In genomic region chr11:3132001-3132400, GRCm38 (mm10) we compare ENCODE assay signal across 8 mouse cellular contexts.
DNase-seq lines count a peak whose midpoint lies in the region; ATAC-seq and TF ChIP-seq lines count a peak whose summit lies in the region.
"Not testable (repeated sequence)": the region's sequence is repeated elsewhere in the genome, so short reads cannot be mapped to it uniquely, and the experiment has no call there.

No protein-coding gene starts in this region.

- not testable (repeated sequence) for H3K36me3 ChIP-seq in embryonic facial prominence, embryonic 11.5 days (replicated peaks; ENCODE audit: control insufficient read depth, insufficient read depth, low read depth, low read length); hindbrain, embryonic 16.5 days (ENCODE audit: control insufficient read depth, insufficient read depth, low read length); lung, embryonic 14.5 days (ENCODE audit: insufficient read depth)
- peaks cover 16% of the 10 kb centered on the region; the same call in 1 of the 2 replicates for H3K36me3 ChIP-seq in neural tube, embryonic 15.5 days

- ATAC-seq in embryonic facial prominence, embryonic 11.5 days (replicated peaks; ENCODE audit: insufficient number of reproducible peaks, low FRiP score, low TSS enrichment, low read depth), result peak; percentile 21
- peak; percentile 28 for ATAC-seq in hindbrain, embryonic 16.5 days
- ATAC-seq in lung, embryonic 14.5 days (ENCODE audit: insufficient read depth), result peak; percentile 18
- ATAC-seq in neural tube, embryonic 15.5 days (ENCODE audit: low FRiP score), result peak; percentile 23; the same call in 1 of the 2 replicates

- WGBS in embryonic facial prominence, embryonic 11.5 days, result 96% methylated on average over 8 of the region's 10 CpGs
- WGBS in hindbrain, embryonic 16.5 days, result 94% methylated on average over 8 of the region's 10 CpGs
- WGBS in lung, embryonic 14.5 days, result 89% methylated on average over 8 of the region's 10 CpGs
- WGBS in neural tube, embryonic 15.5 days, result 96% methylated on average over 9 of the region's 10 CpGs

- H3K4me2 ChIP-seq in embryonic facial prominence, embryonic 11.5 days (ENCODE audit: low read depth, low read length); hindbrain, embryonic 16.5 days (ENCODE audit: low read length); lung, embryonic 14.5 days; neural tube, embryonic 15.5 days: not testable (repeated sequence)

- not testable (repeated sequence) for H3K27ac ChIP-seq in embryonic facial prominence, embryonic 11.5 days (replicated peaks; ENCODE audit: low read depth, low read length); hindbrain, embryonic 16.5 days (ENCODE audit: low read depth, low read length); lung, embryonic 14.5 days (ENCODE audit: low read depth); neural tube, embryonic 15.5 days (replicated peaks)

- not testable (repeated sequence) for H3K4me1 ChIP-seq in embryonic facial prominence, embryonic 11.5 days (ENCODE audit: control insufficient read depth, insufficient read depth, low read length); hindbrain, embryonic 16.5 days (ENCODE audit: control insufficient read depth, insufficient read depth, low read depth, low read length); lung, embryonic 14.5 days (ENCODE audit: insufficient read depth); neural tube, embryonic 15.5 days

- DNase-seq in R1 (ENCODE audit: low read depth, low spot score), result peak; percentile 32
- DNase-seq in embryonic facial prominence, embryonic 11.5 days (ENCODE audit: low spot score); lung, embryonic 14.5 days: not testable (repeated sequence)
- DNase-seq in gastrocnemius, postnatal 36 days, result peak; percentile 68 to 83
- peak; percentile 50 to 84 for DNase-seq in layer of hippocampus, postnatal 25 days (ENCODE audit: extremely low spot score in 1 of 2, low spot score in 1 of 2)
- peak; percentile 58 for DNase-seq in thymus, postnatal 14 days

- intact Hi-C loops in gastrocnemius, postnatal 36 days (cut with DNase I), result not testable (repeated sequence)

- not testable (repeated sequence) for H3K4me3 ChIP-seq in embryonic facial prominence, embryonic 11.5 days (ENCODE audit: low read depth, low read length); hindbrain, embryonic 16.5 days (ENCODE audit: low read length); lung, embryonic 14.5 days (ENCODE audit: low read depth, low read length); neural tube, embryonic 15.5 days (replicated peaks)

- H3K27me3 ChIP-seq in embryonic facial prominence, embryonic 11.5 days (ENCODE audit: control insufficient read depth, insufficient read depth, low read length); hindbrain, embryonic 16.5 days (replicated peaks; ENCODE audit: control insufficient read depth, insufficient read depth, low read length); lung, embryonic 14.5 days (ENCODE audit: insufficient read depth, low read length); neural tube, embryonic 15.5 days (replicated peaks): not testable (repeated sequence)

- H3K9ac ChIP-seq in embryonic facial prominence, embryonic 11.5 days (replicated peaks; ENCODE audit: low read length); hindbrain, embryonic 16.5 days (ENCODE audit: low read depth, low read length); lung, embryonic 14.5 days; neural tube, embryonic 15.5 days (replicated peaks): not testable (repeated sequence)

- H3K9me3 ChIP-seq in embryonic facial prominence, embryonic 11.5 days (replicated peaks; ENCODE audit: control insufficient read depth, low read length), result peaks cover 15% of the 10 kb centered on the region
- peaks cover 13% of the 10 kb centered on the region for H3K9me3 ChIP-seq in hindbrain, embryonic 16.5 days (ENCODE audit: control insufficient read depth, low read length)
- not testable (repeated sequence) for H3K9me3 ChIP-seq in lung, embryonic 14.5 days (ENCODE audit: low read depth, low read length)
- H3K9me3 ChIP-seq in neural tube, embryonic 15.5 days (replicated peaks), result peaks cover 16% of the 10 kb centered on the region

- not testable (repeated sequence) for TF ChIP-seq CTCF in lung, embryonic 14.5 days (IDR thresholded peaks at IDR 0.05; ENCODE audit: low read depth)
